Mouse (Mus musculus): ENCODE measurements at regions not wholly inside any gene's neighbourhood (a gene's known extent, or its start where the extent isn't known, plus 50 kb on each side); places are given as distances from the start of the nearest gene placed in this dataset.

GRCm38 (mm10) chr2:9759389-9760104 lies 121.5 kb upstream of the 4930412O13Rik start:
- Histone ChIP-seq H3K27me3 (ENCODE audit: insufficient read depth, low read length) (no peaks in the 10 kb centered on the region), H3K9ac (replicated peaks; ENCODE audit: low read length) (no peak overlapping the region), H3K4me2 (ENCODE audit: low read depth, low read length) (no peak overlapping the region), H3K4me1 (ENCODE audit: insufficient read depth, low read length) (no peaks in the 10 kb centered on the region), H3K9me3 (ENCODE audit: low read length) (no peaks in the 10 kb centered on the region), H3K27ac (no peak overlapping the region), H3K4me3 (ENCODE audit: low read length) (no peak overlapping the region), H3K36me3 (ENCODE audit: insufficient read depth, low read length) (no peaks in the 10 kb centered on the region)
- TF ChIP-seq CTCF (IDR thresholded peaks at IDR 0.05; ENCODE audit: low read depth), result no peak
- 83% methylated on average over 7 of the region's 7 CpGs for WGBS
- DNase-seq (ENCODE audit: low spot score) (no peak), ATAC-seq (no peak)

- WGBS, result 72% methylated on average over 2 of the region's 2 CpGs
- Histone ChIP-seq H3K9ac (replicated peaks; ENCODE audit: low read length) (no peak overlapping the region), H3K4me3 (ENCODE audit: low read length) (no peak overlapping the region), H3K9me3 (ENCODE audit: low read length) (no peaks in the 10 kb centered on the region), H3K27me3 (ENCODE audit: insufficient read depth, low read length) (no peaks in the 10 kb centered on the region), H3K4me1 (ENCODE audit: insufficient read depth, low read length) (no peaks in the 10 kb centered on the region), H3K36me3 (ENCODE audit: insufficient read depth, low read length) (no peaks in the 10 kb centered on the region), H3K4me2 (ENCODE audit: low read depth, low read length) (no peak overlapping the region), H3K27ac (no peak overlapping the region)
- no peak for ATAC-seq
- no peak for TF ChIP-seq CTCF (IDR thresholded peaks at IDR 0.05; ENCODE audit: low read depth)
- no peak for DNase-seq (ENCODE audit: low spot score)
These were observed 100.9 kb upstream of the 4930412O13Rik start for GRCm38 (mm10) chr2:9780159-9780558.

DNA sequence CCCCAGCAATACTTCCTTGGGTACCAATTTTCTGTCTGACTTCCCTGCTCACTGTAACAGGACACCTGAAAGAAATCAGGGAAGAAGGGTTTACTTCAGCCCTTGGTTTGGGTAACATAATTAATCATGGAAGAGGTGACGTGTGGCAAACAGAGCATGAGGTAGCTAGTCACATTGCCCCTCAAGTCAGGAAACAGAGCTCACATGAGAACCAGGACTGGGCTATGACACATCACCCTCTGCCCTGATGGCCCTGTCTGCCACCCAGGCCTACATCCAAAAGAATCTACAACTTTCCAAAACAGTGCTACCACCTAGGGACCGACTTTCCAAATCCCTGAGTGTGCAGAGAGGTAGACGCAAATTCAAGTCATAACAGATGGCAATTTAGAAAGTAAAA lies 98.4 kb upstream of the 4930412O13Rik start:
- no peaks in the 10 kb centered on the region for H3K9me3 ChIP-seq (ENCODE audit: low read length)
- no peak overlapping the region for H3K4me2 ChIP-seq (ENCODE audit: low read depth, low read length)
- no peak overlapping the region for H3K9ac ChIP-seq (replicated peaks; ENCODE audit: low read length)
- no peak for ATAC-seq
- no peak overlapping the region for H3K4me3 ChIP-seq (ENCODE audit: low read length)
- 78% methylated on average over 3 of the region's 3 CpGs for WGBS
- H3K36me3 ChIP-seq (ENCODE audit: insufficient read depth, low read length), result no peaks in the 10 kb centered on the region
- H3K4me1 ChIP-seq (ENCODE audit: insufficient read depth, low read length), result no peaks in the 10 kb centered on the region
- TF ChIP-seq CTCF (IDR thresholded peaks at IDR 0.05; ENCODE audit: low read depth), result no peak
- H3K27ac ChIP-seq, result no peak overlapping the region
- DNase-seq (ENCODE audit: low spot score), result no peak
- H3K27me3 ChIP-seq (ENCODE audit: insufficient read depth, low read length), result no peaks in the 10 kb centered on the region

DNA sequence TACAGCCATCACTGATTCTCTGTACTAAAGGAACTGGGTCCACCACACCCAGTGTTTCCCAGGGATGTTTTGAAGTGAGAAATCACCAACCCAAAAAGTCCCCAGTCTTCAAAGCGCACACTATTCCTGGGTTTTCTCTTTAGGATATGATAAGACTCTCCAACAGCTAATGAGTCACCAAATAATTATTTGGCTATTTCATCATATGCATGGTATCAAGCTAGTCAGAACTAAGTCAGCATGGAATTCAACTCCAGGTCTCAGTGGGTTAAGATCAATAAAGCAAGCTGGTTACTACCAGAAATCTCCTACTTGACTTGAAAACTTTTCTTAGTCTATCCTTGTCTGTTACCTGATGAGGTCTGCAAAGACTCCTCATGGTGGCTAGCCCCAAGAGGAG lies 89.1 kb upstream of the 4930412O13Rik start:
- H3K27me3 ChIP-seq (ENCODE audit: insufficient read depth, low read length), result no peaks in the 10 kb centered on the region
- H3K27ac ChIP-seq, result no peak overlapping the region
- H3K4me1 ChIP-seq (ENCODE audit: insufficient read depth, low read length), result no peaks in the 10 kb centered on the region
- H3K36me3 ChIP-seq (ENCODE audit: insufficient read depth, low read length), result no peaks in the 10 kb centered on the region
- no peak overlapping the region for H3K4me2 ChIP-seq (ENCODE audit: low read depth, low read length)
- H3K9me3 ChIP-seq (ENCODE audit: low read length), result no peaks in the 10 kb centered on the region
- H3K4me3 ChIP-seq (ENCODE audit: low read length), result no peak overlapping the region
- H3K9ac ChIP-seq (replicated peaks; ENCODE audit: low read length), result no peak overlapping the region
- DNase-seq (ENCODE audit: low spot score) (no peak), ATAC-seq (no peak)
- no peak for TF ChIP-seq CTCF (IDR thresholded peaks at IDR 0.05; ENCODE audit: low read depth)
- 100% methylated on average over 1 of the region's 1 CpGs for WGBS

DNA sequence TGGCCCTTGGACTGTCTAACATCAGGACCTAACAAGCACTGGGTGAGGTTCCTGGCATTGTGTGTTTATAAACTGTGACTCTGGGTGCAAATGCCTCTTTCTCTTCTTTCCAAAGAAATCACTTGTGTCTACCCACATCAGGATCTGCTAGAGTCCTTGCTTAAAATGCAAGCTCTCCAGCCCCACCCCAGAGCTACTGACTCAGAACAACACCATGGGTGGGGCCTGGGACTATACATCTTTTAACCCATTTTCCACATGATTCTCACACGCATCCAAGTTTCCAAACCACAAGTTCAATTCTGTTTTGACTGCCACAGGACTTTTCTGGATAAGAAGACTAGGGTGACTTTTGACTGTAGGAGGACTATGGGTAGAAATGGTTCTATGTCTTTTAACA lies 88.7 kb upstream of the 4930412O13Rik start:
- ATAC-seq (no peak), DNase-seq (ENCODE audit: low spot score) (no peak)
- H3K4me1 ChIP-seq (ENCODE audit: insufficient read depth, low read length), result no peaks in the 10 kb centered on the region
- no peak overlapping the region for H3K4me3 ChIP-seq (ENCODE audit: low read length)
- no peak overlapping the region for H3K9ac ChIP-seq (replicated peaks; ENCODE audit: low read length)
- no peaks in the 10 kb centered on the region for H3K36me3 ChIP-seq (ENCODE audit: insufficient read depth, low read length)
- H3K27me3 ChIP-seq (ENCODE audit: insufficient read depth, low read length), result no peaks in the 10 kb centered on the region
- H3K4me2 ChIP-seq (ENCODE audit: low read depth, low read length), result no peak overlapping the region
- no peak for TF ChIP-seq CTCF (IDR thresholded peaks at IDR 0.05; ENCODE audit: low read depth)
- H3K27ac ChIP-seq, result no peak overlapping the region
- WGBS, result 81% methylated on average over 1 of the region's 1 CpGs
- no peaks in the 10 kb centered on the region for H3K9me3 ChIP-seq (ENCODE audit: low read length)

- Histone ChIP-seq H3K9me3 (ENCODE audit: low read length) (no peaks in the 10 kb centered on the region), H3K9ac (replicated peaks; ENCODE audit: low read length) (no peak overlapping the region), H3K4me2 (ENCODE audit: low read depth, low read length) (no peak overlapping the region), H3K27ac (no peak overlapping the region), H3K36me3 (ENCODE audit: insufficient read depth, low read length) (no peaks in the 10 kb centered on the region), H3K27me3 (ENCODE audit: insufficient read depth, low read length) (no peaks in the 10 kb centered on the region), H3K4me3 (ENCODE audit: low read length) (no peak overlapping the region), H3K4me1 (ENCODE audit: insufficient read depth, low read length) (no peaks in the 10 kb centered on the region)
- TF ChIP-seq CTCF (IDR thresholded peaks at IDR 0.05; ENCODE audit: low read depth), result no peak
- 81% methylated on average over 4 of the region's 4 CpGs for WGBS
- no peak for ATAC-seq
- no peak for DNase-seq (ENCODE audit: low spot score)
These were observed 85.7 kb upstream of the 4930412O13Rik start for GRCm38 (mm10) chr2:9795401-9795800.

- no peak overlapping the region for H3K9ac ChIP-seq (replicated peaks; ENCODE audit: low read length)
- no peak for ATAC-seq
- WGBS, result 82% methylated on average over 8 of the region's 8 CpGs
- TF ChIP-seq CTCF (IDR thresholded peaks at IDR 0.05; ENCODE audit: low read depth), result no peak
- H3K27me3 ChIP-seq (ENCODE audit: insufficient read depth, low read length), result no peaks in the 10 kb centered on the region
- no peak overlapping the region for H3K4me2 ChIP-seq (ENCODE audit: low read depth, low read length)
- H3K36me3 ChIP-seq (ENCODE audit: insufficient read depth, low read length), result no peaks in the 10 kb centered on the region
- DNase-seq (ENCODE audit: low spot score), result no peak
- no peaks in the 10 kb centered on the region for H3K9me3 ChIP-seq (ENCODE audit: low read length)
- H3K4me3 ChIP-seq (ENCODE audit: low read length), result no peak overlapping the region
- no peaks in the 10 kb centered on the region for H3K4me1 ChIP-seq (ENCODE audit: insufficient read depth, low read length)
- H3K27ac ChIP-seq, result no peak overlapping the region
These were observed 79.6 kb upstream of the 4930412O13Rik start for GRCm38 (mm10) chr2:9801484-9801883.
